Mouse (Mus musculus): ENCODE measurements around the gene Entpd2.

The Entpd2 gene

GRCm38 (mm10) chr2:25429435-25430180, 33.9 kb downstream of the Entpd2 start:
- no peak for DNase-seq (ENCODE audit: low read depth)

- DNase-seq (ENCODE audit: low read depth) = no peak
These were observed 34.9 kb downstream of the Entpd2 start for GRCm38 (mm10) chr2:25430395-25431233.

- DNase-seq (ENCODE audit: low read depth) = no peak
These were observed 35.7 kb downstream of the Entpd2 start for GRCm38 (mm10) chr2:25431308-25431855.

- DNase-seq (ENCODE audit: low read depth) = no peak
These were observed 36.8 kb downstream of the Entpd2 start for GRCm38 (mm10) chr2:25432326-25433098.

- no peak for DNase-seq (ENCODE audit: low read depth)
These were observed 37.4 kb downstream of the Entpd2 start for GRCm38 (mm10) chr2:25433101-25433500.

- DNase-seq (ENCODE audit: low read depth) = no peak
These were observed 38.6 kb downstream of the Entpd2 start for GRCm38 (mm10) chr2:25434292-25434691.

- no peak for DNase-seq (ENCODE audit: low read depth)
These were observed 40.7 kb downstream of the Entpd2 start for GRCm38 (mm10) chr2:25436286-25436820.

- no peak for DNase-seq (ENCODE audit: low read depth)
These were observed 45.4 kb downstream of the Entpd2 start for GRCm38 (mm10) chr2:25441067-25441466.

- no peak for DNase-seq (ENCODE audit: low read depth)
These were observed 47.0 kb downstream of the Entpd2 start for GRCm38 (mm10) chr2:25442682-25443081.
